In the genomic region with DNA sequence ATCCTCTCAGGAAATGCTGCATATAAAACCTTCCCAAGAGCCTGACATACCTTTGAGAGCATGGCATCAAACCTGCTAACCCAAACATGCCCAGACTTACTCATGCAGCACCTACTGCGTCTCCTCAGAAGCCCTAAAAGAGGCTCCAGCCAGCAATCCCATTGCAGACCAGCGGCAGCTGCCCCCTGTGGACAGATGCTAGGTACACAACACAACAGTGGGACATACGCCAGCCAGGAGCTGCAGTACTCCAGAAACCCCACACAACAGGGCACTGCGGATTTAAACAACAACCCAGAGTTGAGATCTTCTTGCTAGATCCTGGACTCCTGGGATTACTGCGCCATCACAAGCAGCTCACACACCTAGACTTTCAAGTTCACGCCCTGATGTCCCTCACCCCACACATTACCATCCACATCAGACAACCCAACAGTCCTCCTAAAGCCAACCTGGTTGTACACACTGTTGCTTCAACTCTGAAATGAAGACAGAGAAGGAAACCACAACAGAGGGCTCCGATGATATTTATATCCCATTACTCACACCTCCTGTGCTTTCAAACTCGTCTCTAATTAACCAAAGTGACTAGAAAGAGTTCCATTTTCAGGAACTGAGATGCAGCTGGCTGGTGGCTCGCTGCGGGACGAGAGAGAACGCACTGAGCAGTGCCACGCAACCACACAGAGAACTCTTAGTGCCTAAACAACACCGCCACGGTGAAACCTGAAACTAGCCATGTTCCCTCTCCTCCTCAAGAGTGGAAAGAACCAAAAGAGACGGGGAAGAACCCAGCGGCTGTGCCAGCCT, we compare ENCODE assay signal across 11 mouse cellular contexts. TPM values are rescaled to one million over a fixed set of nuclear protein-coding genes. Genes with fewer than 3 reads are reported as not detected.
DNase-seq lines count a peak whose midpoint lies in the region; ATAC-seq lines count a peak whose summit lies in the region.
"Had no signal": no experiment of that assay in that cellular context is flagged by ENCODE, and none has a peak within 500 bp of the region (broad histone marks: within the 10 kb centered on the region; RNA-seq: fewer than 3 reads in every experiment).

No protein-coding gene starts in this region.

- peak; percentile 21 for DNase-seq in layer of hippocampus, adult 9-11 months
- no peak for DNase-seq in layer of hippocampus, adult 18-20 months (ENCODE audit: low spot score in 2 of 2)
- DNase-seq in A20 (ENCODE audit: low read depth, low spot score): peak; percentile 67
- DNase-seq in CD8-positive naive resting alpha-beta T cell, adult 2 months (ENCODE audit: low read depth in 2 of 2, low spot score in 2 of 2): peak; percentile 33 to 47
- DNase-seq in forebrain, embryonic 11.5 days (ENCODE audit: low spot score): no peak
- no peak for DNase-seq in kidney, adult 11 months
- DNase-seq: adrenal gland, postnatal 25 days; kidney, postnatal 10 days had no signal

- no peak overlapping the region for H3K9ac ChIP-seq in kidney, embryonic 15.5 days
- no peak overlapping the region for H3K9ac ChIP-seq in forebrain, embryonic 11.5 days (ENCODE audit: low read length)
- H3K9ac ChIP-seq: lung, embryonic 15.5 days had no signal

- no peak; the same call in 1 of the 2 replicates for ATAC-seq in kidney, embryonic 15.5 days (replicated peaks; ENCODE audit: low FRiP score)
- ATAC-seq in forebrain, embryonic 11.5 days (replicated peaks; ENCODE audit: low FRiP score): no peak

- peak overlapping the region; percentile 51 for H3K4me3 ChIP-seq in megakaryocyte, embryonic 14.5 days (replicated peaks)
- no peak overlapping the region for H3K4me3 ChIP-seq in kidney, embryonic 15.5 days (replicated peaks)
- H3K4me3 ChIP-seq in forebrain, embryonic 11.5 days (ENCODE audit: low read depth, low read length): no peak overlapping the region
- H3K4me3 ChIP-seq: lung, embryonic 15.5 days had no signal

- WGBS in kidney, embryonic 15.5 days: 71% methylated on average over 17 of the region's 17 CpGs
- WGBS in forebrain, embryonic 11.5 days: 92% methylated on average over 17 of the region's 17 CpGs

- no peak overlapping the region for H3K4me2 ChIP-seq in kidney, embryonic 15.5 days
- no peak overlapping the region for H3K4me2 ChIP-seq in forebrain, embryonic 11.5 days (ENCODE audit: low read depth, low read length, severe bottlenecking)
- H3K4me2 ChIP-seq: lung, embryonic 15.5 days had no signal

- peaks cover 72% of the 10 kb centered on the region for H3K4me1 ChIP-seq in megakaryocyte, embryonic 14.5 days
- H3K4me1 ChIP-seq in kidney, embryonic 15.5 days: peaks cover 46% of the 10 kb centered on the region
- no peaks in the 10 kb centered on the region for H3K4me1 ChIP-seq in forebrain, embryonic 11.5 days (replicated peaks; ENCODE audit: control insufficient read depth, insufficient read depth, low read length)

- no peaks in the 10 kb centered on the region for H3K9me3 ChIP-seq in megakaryocyte, embryonic 14.5 days
- H3K9me3 ChIP-seq in kidney, embryonic 15.5 days (replicated peaks): no peaks in the 10 kb centered on the region
- no peaks in the 10 kb centered on the region for H3K9me3 ChIP-seq in forebrain, embryonic 11.5 days (ENCODE audit: control insufficient read depth, low read length)
- H3K9me3 ChIP-seq: lung, embryonic 15.5 days had no signal

- no peak overlapping the region for H3K27ac ChIP-seq in kidney, embryonic 15.5 days
- H3K27ac ChIP-seq in forebrain, embryonic 11.5 days (ENCODE audit: low read depth, low read length): no peak overlapping the region
- H3K27ac ChIP-seq: lung, embryonic 15.5 days had no signal

- no peaks in the 10 kb centered on the region for H3K27me3 ChIP-seq in megakaryocyte, embryonic 14.5 days (replicated peaks)
- no peaks in the 10 kb centered on the region for H3K27me3 ChIP-seq in kidney, embryonic 15.5 days
- H3K27me3 ChIP-seq in forebrain, embryonic 11.5 days (ENCODE audit: control insufficient read depth, insufficient read depth, low read length): no peaks in the 10 kb centered on the region
- H3K27me3 ChIP-seq: lung, embryonic 15.5 days had no signal

- peaks cover 55% of the 10 kb centered on the region for H3K36me3 ChIP-seq in megakaryocyte, embryonic 14.5 days (replicated peaks; ENCODE audit: low read length)
- H3K36me3 ChIP-seq in kidney, embryonic 15.5 days: no peaks in the 10 kb centered on the region
- H3K36me3 ChIP-seq in forebrain, embryonic 11.5 days (ENCODE audit: control insufficient read depth, insufficient read depth, low read length): no peaks in the 10 kb centered on the region
- H3K36me3 ChIP-seq: lung, embryonic 15.5 days had no signal

RNA-seq across cellular contexts. Expression of gene Stk24, which starts 55.1 kb away (rescaled TPM):
- 10 to 100 TPM; 66.9 to 67.5 TPM for total RNA-seq in layer of hippocampus, adult 18-20 months (2021)
- 37.4 and 52.9 TPM in 2 replicates for polyA plus RNA-seq in megakaryocyte, embryonic 14.5 days (2012; ENCODE audit: insufficient read depth, low replicate concordance)
- polyA plus RNA-seq in kidney, embryonic 15.5 days (2015; fragmentation: Nextera tagmentation; extraction: Ambion mirVana): 37.9 and 39.3 TPM in 2 replicates
- 50.0 and 51.1 TPM in 2 replicates for polyA plus RNA-seq in forebrain, embryonic 11.5 days (2014; fragmentation: Nextera tagmentation; extraction: Ambion mirVana)

Comparison
In these comparisons a context has a peak if more than half of its experiments do, and no peak if none do; other contexts are left out.
1. DNase-seq: peak in layer of hippocampus, adult 9-11 months (single experiment), A20 (single experiment) and CD8-positive naive resting alpha-beta T cell, adult 2 months (2 of 2); none in layer of hippocampus, adult 18-20 months (0 of 2), forebrain, embryonic 11.5 days (single experiment) and kidney, adult 11 months (single experiment).